Mouse (Mus musculus) intestine, postnatal 0 days (tissue): ENCODE results near the gene Mvb12b. TPM values are rescaled to one million over a fixed set of nuclear protein-coding genes. Genes with fewer than 3 reads are reported as not detected.

ENCODE experiments used
- ATAC-seq: fragments of 200-750 bp; cut with Nextera tagmentation; 2 replicates; pipeline ENCODE4 v1.8.0; 2017; ENCODE audit warnings: mild to moderate bottlenecking, moderate TSS enrichment, moderate library complexity
- H3K27ac ChIP-seq: fragments of 300-500 bp; sonication (generic); 2 replicates; pipeline ENCODE4 v1.5.1; 2014; ENCODE audit warnings: mild to moderate bottlenecking, low read depth, low read length, moderate library complexity
- H3K27me3 ChIP-seq: fragments of 300-500 bp; sonication (generic); replicated peaks from 2 replicates; pipeline ENCODE4 v1.6.1; 2014; ENCODE audit warnings: low read length, mixed read lengths; ENCODE audit not compliant: control insufficient read depth, insufficient read depth
- H3K36me3 ChIP-seq: fragments of 300-500 bp; sonication (generic); 2 replicates; pipeline ENCODE4 v1.6.1; 2014; ENCODE audit warnings: mild to moderate bottlenecking, moderate library complexity; ENCODE audit not compliant: control insufficient read depth, insufficient read depth
- H3K4me1 ChIP-seq: fragments of 300-500 bp; sonication (generic); replicated peaks from 2 replicates; pipeline ENCODE4 v1.6.1; 2014; ENCODE audit warnings: antibody characterized with exemption, low read length, mixed read lengths; ENCODE audit not compliant: control insufficient read depth, insufficient read depth
- H3K4me2 ChIP-seq: fragments of 300-500 bp; sonication (generic); replicated peaks from 2 replicates; pipeline ENCODE4 v1.6.1; 2014; ENCODE audit warnings: low read depth, mild to moderate bottlenecking, moderate library complexity
- H3K4me3 ChIP-seq: fragments of 300-500 bp; sonication (generic); 2 replicates; pipeline ENCODE4 v1.5.1; 2014; ENCODE audit warnings: low read depth, low read length
- H3K9ac ChIP-seq: fragments of 300-500 bp; sonication (generic); 2 replicates; pipeline ENCODE4 v1.6.1; 2014; ENCODE audit warnings: mild to moderate bottlenecking, low read depth, low read length
- H3K9me3 ChIP-seq: fragments of 300-500 bp; sonication (generic); 2 replicates; pipeline ENCODE4 v1.6.1; 2016; ENCODE audit warnings: mixed run types; ENCODE audit not compliant: control insufficient read depth
- CTCF ChIP-seq: sonication (generic); IDR thresholded peaks from 2 replicates; pipeline ENCODE4 v1.5.1; 2016; ENCODE audit warnings: low read depth, mild to moderate bottlenecking, control low read depth, antibody characterized with exemption, moderate library complexity
- WGBS: fragments of 180-500 bp; shearing (Covaris S2); extraction: QIAGEN DNeasy Blood & Tissue Kit; methylation state at CpG from one replicate; pipeline ENCODE4 v1.1.7; 2014; 5-methylcytosine and 5-hydroxymethylcytosine counted together
- polyA plus RNA-seq: library from polyadenylated mRNA; unstranded; fragments of >200 nt; fragmentation: Nextera tagmentation; extraction: Ambion mirVana; gene quantifications from 2 replicates; pipeline ENCODE4 v1.2.1, GENCODE M21; 2015

The Mvb12b gene
- polyA plus RNA-seq, 1 experiment from 2014 or later: 6.7 TPM

- Histone ChIP-seq H3K27ac (no peak overlapping the region), H3K4me1 (no peaks in the 10 kb centered on the region), H3K27me3 (no peaks in the 10 kb centered on the region), H3K4me2 (no peak overlapping the region), H3K36me3 (peaks cover 6% of the 10 kb centered on the region; the same call in 1 of the 2 replicates), H3K9me3 (peaks cover 11% of the 10 kb centered on the region), H3K4me3 (no peak overlapping the region), H3K9ac (no peak overlapping the region)
- WGBS: 76% methylated on average over 4 of the region's 4 CpGs
- ATAC-seq: no peak
- TF ChIP-seq CTCF: no peak
Measured at GRCm38 (mm10) chr2:33774106-33774505, 113.6 kb downstream of the Mvb12b start.

GRCm38 (mm10) chr2:33772439-33772838, 115.3 kb downstream of the Mvb12b start:
- Histone ChIP-seq H3K36me3 (peaks cover 3% of the 10 kb centered on the region; the same call in 1 of the 2 replicates), H3K4me3 (no peak overlapping the region), H3K9ac (no peak overlapping the region), H3K27ac (no peak overlapping the region), H3K4me2 (no peak overlapping the region), H3K27me3 (no peaks in the 10 kb centered on the region), H3K9me3 (peaks cover under 1% of the 10 kb centered on the region; the same call in 1 of the 2 replicates), H3K4me1 (no peaks in the 10 kb centered on the region)
- TF ChIP-seq CTCF: no peak
- whole genome bisulfite sequencing: 58% methylated on average over 9 of the region's 9 CpGs
- no peak for ATAC-seq

- no peak for ATAC-seq
- H3K27ac ChIP-seq: no peak overlapping the region
- H3K4me3 ChIP-seq: no peak overlapping the region
- H3K4me1 ChIP-seq: no peaks in the 10 kb centered on the region
- 83% methylated on average over 10 of the region's 10 CpGs for whole genome bisulfite sequencing
- no peaks in the 10 kb centered on the region for H3K9me3 ChIP-seq
- H3K9ac ChIP-seq: no peak overlapping the region
- H3K36me3 ChIP-seq: no peaks in the 10 kb centered on the region; the same call in 1 of the 2 replicates
- no peaks in the 10 kb centered on the region for H3K27me3 ChIP-seq
- H3K4me2 ChIP-seq: no peak overlapping the region
- TF ChIP-seq CTCF: no peak
Measured at GRCm38 (mm10) chr2:33771388-33771787, 116.4 kb downstream of the Mvb12b start.

- no peak overlapping the region for H3K9ac ChIP-seq
- H3K27ac ChIP-seq: no peak overlapping the region
- H3K9me3 ChIP-seq: no peaks in the 10 kb centered on the region
- H3K4me1 ChIP-seq: no peaks in the 10 kb centered on the region
- no peaks in the 10 kb centered on the region for H3K27me3 ChIP-seq
- H3K4me3 ChIP-seq: no peak overlapping the region
- no peaks in the 10 kb centered on the region; the same call in 1 of the 2 replicates for H3K36me3 ChIP-seq
- TF ChIP-seq CTCF: no peak
- WGBS: 92% methylated on average over 4 of the region's 4 CpGs
- H3K4me2 ChIP-seq: no peak overlapping the region
- ATAC-seq: no peak
Measured at GRCm38 (mm10) chr2:33770526-33771130, 117.1 kb downstream of the Mvb12b start.

- Histone ChIP-seq H3K27ac (no peak overlapping the region), H3K36me3 (no peaks in the 10 kb centered on the region), H3K9me3 (no peaks in the 10 kb centered on the region), H3K4me1 (no peaks in the 10 kb centered on the region), H3K4me2 (no peak overlapping the region), H3K9ac (no peak overlapping the region), H3K4me3 (no peak overlapping the region), H3K27me3 (no peaks in the 10 kb centered on the region)
- TF ChIP-seq CTCF: no peak
- WGBS: 79% methylated on average over 5 of the region's 8 CpGs
- ATAC-seq: no peak
Measured at GRCm38 (mm10) chr2:33764476-33764875, 123.3 kb downstream of the Mvb12b start.

- H3K27me3 ChIP-seq: no peaks in the 10 kb centered on the region
- 68% methylated on average over 6 of the region's 6 CpGs for WGBS
Measured at GRCm38 (mm10) chr2:33762210-33762609, 125.5 kb downstream of the Mvb12b start.

More at GRCm38 (mm10) chr2:33762210-33762609, 125.5 kb downstream of the Mvb12b start:
- TF ChIP-seq CTCF: no peak
- no peak overlapping the region for H3K4me3 ChIP-seq
- no peaks in the 10 kb centered on the region for H3K4me1 ChIP-seq
- no peak overlapping the region for H3K27ac ChIP-seq
- no peaks in the 10 kb centered on the region for H3K9me3 ChIP-seq
- no peak overlapping the region for H3K4me2 ChIP-seq
- no peak for ATAC-seq
- H3K36me3 ChIP-seq: no peaks in the 10 kb centered on the region; the same call in 1 of the 2 replicates
- H3K9ac ChIP-seq: no peak overlapping the region
